Mouse (Mus musculus) limb, embryonic 14.5 days (tissue): ENCODE measurements around the gene 1500009C09Rik. TPM values are rescaled to one million over a fixed set of nuclear protein-coding genes. Genes with fewer than 3 reads are reported as not detected.

ENCODE experiments used
- ATAC-seq: fragments of 200-750 bp; cut with Nextera tagmentation; 2 replicates; pipeline ENCODE4 v1.8.0; 2017; ENCODE audit warnings: low read depth, moderate number of reproducible peaks, moderate TSS enrichment; ENCODE audit not compliant: low FRiP score
- DNase-seq: peaks from one replicate; pipeline ENCODE4 v3.0.0-alpha.2; 2015; ENCODE audit warnings: low spot score
- H3K27ac ChIP-seq: fragments of 300-500 bp; sonication (generic); replicated peaks from 2 replicates; pipeline ENCODE4 v1.5.1; 2014; ENCODE audit warnings: low read depth, mild to moderate bottlenecking, low read length, moderate library complexity, mixed read lengths
- H3K27me3 ChIP-seq: fragments of 300-500 bp; sonication (generic); 2 replicates; pipeline ENCODE4 v1.6.1; 2014; ENCODE audit warnings: low read length, mixed read lengths; ENCODE audit not compliant: control insufficient read depth, insufficient read depth
- H3K36me3 ChIP-seq: fragments of 300-500 bp; sonication (generic); 2 replicates; pipeline ENCODE4 v1.6.1; 2014; ENCODE audit warnings: mild to moderate bottlenecking, low read length, moderate library complexity, mixed read lengths; ENCODE audit not compliant: control insufficient read depth, insufficient read depth
- H3K4me1 ChIP-seq: fragments of 300-500 bp; sonication (generic); 2 replicates; pipeline ENCODE4 v1.6.1; 2014; ENCODE audit warnings: antibody characterized with exemption, low read length, mixed read lengths; ENCODE audit not compliant: control insufficient read depth, insufficient read depth
- H3K4me2 ChIP-seq: fragments of 300-500 bp; sonication (generic); replicated peaks from 2 replicates; pipeline ENCODE4 v1.6.1; 2014; ENCODE audit warnings: low read depth, mild to moderate bottlenecking, low read length, moderate library complexity; ENCODE audit not compliant: severe bottlenecking
- H3K4me3 ChIP-seq: fragments of 300-500 bp; sonication (generic); replicated peaks from 2 replicates; pipeline ENCODE4 v1.5.1; 2014; ENCODE audit warnings: low read length
- H3K9ac ChIP-seq: fragments of 300-500 bp; sonication (generic); 2 replicates; pipeline ENCODE4 v1.6.1; 2014; ENCODE audit warnings: mild to moderate bottlenecking, low read depth, low read length, moderate library complexity; ENCODE audit not compliant: severe bottlenecking
- H3K9me3 ChIP-seq: fragments of 300-500 bp; sonication (generic); 2 replicates; pipeline ENCODE4 v1.6.1; 2016; ENCODE audit warnings: low read length; ENCODE audit not compliant: control insufficient read depth
- POLR2A ChIP-seq: fragments of 200-500 bp; IDR thresholded peaks from 2 replicates; pipeline ENCODE4 v1.8.0; 2012; ENCODE audit warnings: inconsistent platforms, mild to moderate bottlenecking, moderate library complexity, borderline replicate concordance; ENCODE audit not compliant: insufficient read depth, insufficient read length; ENCODE audit errors: extremely low read depth
- WGBS: fragments of 180-500 bp; shearing (Covaris S2); extraction: QIAGEN DNeasy Blood & Tissue Kit; methylation state at CpG from one replicate; pipeline ENCODE4 v1.1.7; 2014; 5-methylcytosine and 5-hydroxymethylcytosine counted together
- polyA plus RNA-seq, 2 experiments: library from polyadenylated mRNA; depleted of rRNA in 1 of 2; stranded (reverse) in 1 of 2; unstranded in 1 of 2; fragments of >200 nt; fragmentation: Nextera tagmentation in 1 of 2; extraction: Ambion mirVana in 1 of 2; gene quantifications; 2 replicates each; pipeline versions ENCODE4 v1.2.1 to v1.2.3; 2012 to 2014

Gene 1500009C09Rik
- polyA plus RNA-seq, 2 experiments, result 0.40 TPM; not detected in 1

GRCm38 (mm10) chr15:82286157-82286556 lies 34.0 kb downstream of the 1500009C09Rik start:
- Histone ChIP-seq H3K27me3 (no peaks in the 10 kb centered on the region), H3K4me3 (no peak overlapping the region), H3K27ac (no peak overlapping the region), H3K4me1 (no peaks in the 10 kb centered on the region), H3K9ac (no peak overlapping the region), H3K4me2 (no peak overlapping the region), H3K36me3 (peaks cover 52% of the 10 kb centered on the region), H3K9me3 (no peaks in the 10 kb centered on the region)
- TF ChIP-seq POLR2A, result no peak
- 63% methylated on average over 12 of the region's 12 CpGs for WGBS
- ATAC-seq (no peak), DNase-seq (no peak)

GRCm38 (mm10) chr15:82290252-82290651 lies 38.1 kb downstream of the 1500009C09Rik start:
- Histone ChIP-seq H3K4me1 (peaks cover 10% of the 10 kb centered on the region; the same call in 1 of the 2 replicates), H3K9me3 (no peaks in the 10 kb centered on the region), H3K27ac (no peak overlapping the region), H3K27me3 (no peaks in the 10 kb centered on the region), H3K4me3 (no peak overlapping the region), H3K9ac (no peak overlapping the region), H3K36me3 (peaks cover 40% of the 10 kb centered on the region), H3K4me2 (no peak overlapping the region)
- no peak for DNase-seq
- TF ChIP-seq POLR2A, result no peak
- 84% methylated on average over 7 of the region's 7 CpGs for WGBS
- no peak for ATAC-seq

GRCm38 (mm10) chr15:82292851-82293250 lies 40.7 kb downstream of the 1500009C09Rik start:
- WGBS, result 24% methylated on average over 5 of the region's 5 CpGs
- no peak overlapping the region for H3K27ac ChIP-seq
- no peak overlapping the region for H3K4me3 ChIP-seq
- H3K9ac ChIP-seq, result no peak overlapping the region
- DNase-seq (no peak), ATAC-seq (no peak)
- H3K36me3 ChIP-seq, result peaks cover 24% of the 10 kb centered on the region
- H3K27me3 ChIP-seq, result no peaks in the 10 kb centered on the region
- no peak for TF ChIP-seq POLR2A
- no peaks in the 10 kb centered on the region for H3K9me3 ChIP-seq
- H3K4me1 ChIP-seq, result peaks cover 10% of the 10 kb centered on the region; the same call in 1 of the 2 replicates
- H3K4me2 ChIP-seq, result peak overlapping the region; percentile 29

- Histone ChIP-seq H3K36me3 (peaks cover 23% of the 10 kb centered on the region), H3K27me3 (no peaks in the 10 kb centered on the region), H3K4me1 (peaks cover 10% of the 10 kb centered on the region; the same call in 1 of the 2 replicates), H3K9ac (no peak overlapping the region), H3K9me3 (no peaks in the 10 kb centered on the region), H3K27ac (no peak overlapping the region), H3K4me2 (peak overlapping the region; percentile 29), H3K4me3 (no peak overlapping the region)
- DNase-seq (peak; percentile 20), ATAC-seq (0 out of 2 replicates have a peak, but pooled peaks have one; percentile 44)
- no peak for TF ChIP-seq POLR2A
- 21% methylated on average over 7 of the region's 7 CpGs for WGBS
Observed at GRCm38 (mm10) chr15:82293271-82293711, 41.1 kb downstream of the 1500009C09Rik start.

- WGBS, result 50% methylated on average over 8 of the region's 8 CpGs
- H3K36me3 ChIP-seq, result peaks cover 16% of the 10 kb centered on the region
Observed at GRCm38 (mm10) chr15:82294059-82294458, 41.9 kb downstream of the 1500009C09Rik start.

More at GRCm38 (mm10) chr15:82294059-82294458, 41.9 kb downstream of the 1500009C09Rik start:
- H3K4me1 ChIP-seq, result peaks cover 10% of the 10 kb centered on the region; the same call in 1 of the 2 replicates
- no peak for TF ChIP-seq POLR2A
- no peaks in the 10 kb centered on the region for H3K27me3 ChIP-seq
- H3K9me3 ChIP-seq, result no peaks in the 10 kb centered on the region
- no peak for DNase-seq
- H3K4me2 ChIP-seq, result no peak overlapping the region
- no peak for ATAC-seq
- no peak overlapping the region for H3K4me3 ChIP-seq
- H3K27ac ChIP-seq, result no peak overlapping the region
- no peak overlapping the region for H3K9ac ChIP-seq
